Mouse (Mus musculus) lung, adult 2 months (tissue): ENCODE measurements around the gene Gcnt3.

Source experiments
- CTCF ChIP-seq: fragments of 200-500 bp; IDR thresholded peaks from 2 replicates; pipeline ENCODE4 v1.5.1; 2011; ENCODE audit warnings: mild to moderate bottlenecking, low read length, control low read depth; ENCODE audit not compliant: insufficient read depth
- POLR2A ChIP-seq: fragments of 200-500 bp; IDR thresholded peaks from 2 replicates; pipeline ENCODE4 v1.6.1; 2011; ENCODE audit warnings: low read depth, mild to moderate bottlenecking, control low read depth, low read length, borderline replicate concordance; ENCODE audit errors: extremely low read depth

GRCm38 (mm10) chr9:70062012-70062411, 24.1 kb upstream of the Gcnt3 start:
- TF ChIP-seq CTCF (no peak), POLR2A (no peak)
